Mouse (Mus musculus) kidney, adult 2 months (tissue): ENCODE measurements at regions not wholly inside any gene's neighbourhood (a gene's known extent, or its start where the extent isn't known, plus 50 kb on each side); places are given as distances from the start of the nearest gene placed in this dataset.

ENCODE experiments used
- DNase-seq: peaks from one replicate; pipeline ENCODE4 v3.0.0; 2021
- H3K27ac ChIP-seq: fragments of 200-500 bp; 2 replicates; pipeline ENCODE4 v1.5.1; 2012; ENCODE audit warnings: low read depth, low read length, control low read depth, inconsistent platforms; ENCODE audit not compliant: insufficient read depth
- H3K27me3 ChIP-seq: fragments of 200-500 bp; replicated peaks from 2 replicates; pipeline ENCODE4 v1.6.1; 2012; ENCODE audit warnings: mild to moderate bottlenecking, moderate library complexity, low read length, inconsistent platforms; ENCODE audit not compliant: control insufficient read depth, insufficient read depth
- H3K36me3 ChIP-seq: fragments of 200-500 bp; 2 replicates; pipeline ENCODE4 v1.6.1; 2012; ENCODE audit warnings: mild to moderate bottlenecking, moderate library complexity, low read length, inconsistent platforms; ENCODE audit not compliant: control insufficient read depth, insufficient read depth
- H3K4me1 ChIP-seq: fragments of 200-500 bp; 2 replicates; pipeline ENCODE4 v1.6.1; 2011; ENCODE audit warnings: low read length; ENCODE audit not compliant: control insufficient read depth, insufficient read depth
- H3K4me3 ChIP-seq: fragments of 200-500 bp; 2 replicates; pipeline ENCODE4 v1.5.1; 2011; ENCODE audit warnings: mild to moderate bottlenecking, low read depth, low read length, control low read depth; ENCODE audit not compliant: insufficient read depth
- CTCF ChIP-seq: fragments of 200-500 bp; conservative IDR thresholded peaks from 2 replicates; pipeline ENCODE4 v1.5.1; 2011; ENCODE audit warnings: low read depth, mild to moderate bottlenecking, control low read depth, low read length, moderate library complexity, mixed read lengths; ENCODE audit not compliant: insufficient read depth, insufficient read length
- POLR2A ChIP-seq: fragments of 200-500 bp; IDR thresholded peaks from one replicate; pipeline ENCODE4 v1.6.1; 2011; ENCODE audit warnings: low read depth, low read length, control low read depth
- WGBS: fragments of 180-500 bp; shearing (Covaris S2); methylation state at CpG from one replicate; pipeline ENCODE4 v1.1.7; 2018; 5-methylcytosine and 5-hydroxymethylcytosine counted together

DNA sequence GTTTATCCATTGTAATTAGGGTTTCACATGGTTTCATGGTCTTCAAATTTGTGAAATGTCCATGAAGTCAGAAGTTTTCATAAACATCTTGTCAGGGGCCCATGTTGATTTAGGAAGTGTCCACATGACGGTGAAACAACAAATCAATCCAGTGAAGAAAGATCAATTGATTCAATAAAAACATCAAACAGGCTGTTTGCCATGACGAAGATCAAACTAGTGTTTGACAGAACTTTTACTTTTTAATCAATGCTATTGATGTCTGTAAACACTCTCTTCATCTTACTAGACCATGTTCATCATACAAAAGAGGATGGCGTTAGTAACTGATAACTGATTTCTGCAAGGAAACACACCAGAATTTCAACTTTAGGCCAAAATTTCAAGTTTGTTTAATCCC is 236.0 kb downstream of the Fign start:
- Histone ChIP-seq H3K36me3 (no peaks in the 10 kb centered on the region), H3K27ac (no peak overlapping the region), H3K27me3 (no peaks in the 10 kb centered on the region), H3K4me1 (no peaks in the 10 kb centered on the region), H3K4me3 (no peak overlapping the region)
- no peak for DNase-seq
- TF ChIP-seq CTCF (no peak), POLR2A (no peak)
- WGBS: 93% methylated on average over 3 of the region's 3 CpGs

DNA sequence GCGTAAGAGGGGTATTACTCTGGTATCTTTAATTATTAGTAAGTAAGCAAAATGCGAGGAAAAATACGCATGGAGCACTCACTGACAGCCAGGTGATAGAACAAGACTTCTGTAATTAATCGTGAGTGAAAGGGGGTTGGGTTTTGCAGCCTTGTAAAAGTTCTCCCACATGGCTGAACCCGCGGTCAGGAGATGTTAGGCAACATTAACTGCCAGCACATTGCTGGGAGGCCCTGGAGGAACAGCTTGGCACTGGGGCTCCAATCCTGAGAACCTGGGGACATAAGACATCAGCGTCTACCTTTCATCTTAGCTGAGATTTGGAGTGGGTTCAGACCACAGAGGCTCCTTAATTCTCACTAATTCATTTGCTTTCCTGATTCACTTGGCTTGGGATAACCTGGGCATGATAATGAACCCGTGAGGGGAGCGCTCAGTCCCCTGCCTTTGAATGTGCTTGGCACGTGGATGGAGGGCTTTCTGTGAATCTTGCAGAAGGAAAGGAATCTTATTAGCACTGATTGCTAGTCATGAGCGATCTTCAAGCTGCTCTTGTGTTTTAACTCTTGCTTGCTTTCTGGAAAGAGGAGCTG is 241.3 kb downstream of the Fign start:
- DNase-seq: no peak
- 32% methylated on average over 11 of the region's 11 CpGs for WGBS
- Histone ChIP-seq H3K27me3 (no peaks in the 10 kb centered on the region), H3K4me3 (no peak overlapping the region), H3K36me3 (no peaks in the 10 kb centered on the region), H3K27ac (no peak overlapping the region), H3K4me1 (no peaks in the 10 kb centered on the region)
- TF ChIP-seq CTCF (no peak), POLR2A (no peak)

DNA sequence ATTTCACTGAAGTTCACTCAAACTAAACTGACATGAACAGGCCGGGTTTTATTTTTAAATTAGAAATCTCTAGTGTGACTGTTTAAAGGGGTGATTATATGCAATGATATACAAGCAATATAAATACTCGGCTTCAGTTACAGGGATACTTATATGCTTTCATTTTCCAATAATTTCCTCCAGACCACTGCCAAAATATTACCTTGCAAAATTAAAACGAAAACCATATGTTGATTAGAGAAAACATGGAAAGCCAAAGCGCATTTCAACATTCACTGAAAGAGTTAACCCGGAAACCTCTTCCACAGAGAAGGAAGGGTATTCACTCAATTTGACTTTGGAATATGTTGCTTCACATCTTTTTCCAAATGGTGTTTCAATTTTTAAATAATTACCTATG is 242.4 kb downstream of the Fign start:
- no peak for TF ChIP-seq POLR2A
- no peak for TF ChIP-seq CTCF
- 93% methylated on average over 5 of the region's 5 CpGs for WGBS
- Histone ChIP-seq H3K4me1 (no peaks in the 10 kb centered on the region), H3K27ac (no peak overlapping the region), H3K27me3 (no peaks in the 10 kb centered on the region), H3K4me3 (no peak overlapping the region), H3K36me3 (no peaks in the 10 kb centered on the region)
- no peak for DNase-seq

DNA sequence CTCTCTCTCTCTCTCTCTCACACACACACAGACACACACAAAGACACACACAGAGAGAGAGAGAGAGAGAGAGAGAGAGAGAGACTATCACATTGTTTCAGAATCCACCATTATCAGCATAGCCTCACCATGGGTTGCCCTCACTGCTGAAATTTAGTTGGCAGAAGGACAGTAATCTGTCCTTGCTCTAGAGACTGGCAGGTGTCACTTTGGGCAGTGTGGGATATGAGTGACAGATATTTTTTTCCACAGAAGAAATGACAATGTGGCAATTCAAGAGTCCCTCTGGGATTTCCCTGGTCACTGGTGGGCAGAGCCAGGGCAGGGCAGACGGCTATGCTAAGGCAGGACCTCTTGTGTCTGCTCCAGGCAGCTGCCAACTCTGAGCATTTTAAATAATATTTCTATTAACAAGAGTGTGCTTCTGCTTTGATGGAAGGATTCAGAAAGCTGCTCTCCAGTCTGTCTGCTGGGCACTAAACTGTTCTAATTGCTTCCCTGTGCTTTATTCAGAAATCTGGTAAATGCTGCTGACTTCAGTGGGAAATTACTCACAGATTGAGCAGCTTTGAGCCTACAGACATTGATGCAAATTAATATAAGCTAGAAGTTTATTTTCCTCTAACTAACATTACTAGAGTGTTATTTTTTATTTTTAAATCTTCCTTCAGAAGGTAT is 243.5 kb downstream of the Fign start:
- TF ChIP-seq POLR2A (no peak), CTCF (no peak)
- no peak overlapping the region for H3K27ac ChIP-seq
- 59% methylated on average over 1 of the region's 1 CpGs for WGBS
- no peak overlapping the region for H3K4me3 ChIP-seq
- no peak for DNase-seq
- no peaks in the 10 kb centered on the region for H3K27me3 ChIP-seq
- H3K4me1 ChIP-seq: no peaks in the 10 kb centered on the region
- no peaks in the 10 kb centered on the region for H3K36me3 ChIP-seq

DNA sequence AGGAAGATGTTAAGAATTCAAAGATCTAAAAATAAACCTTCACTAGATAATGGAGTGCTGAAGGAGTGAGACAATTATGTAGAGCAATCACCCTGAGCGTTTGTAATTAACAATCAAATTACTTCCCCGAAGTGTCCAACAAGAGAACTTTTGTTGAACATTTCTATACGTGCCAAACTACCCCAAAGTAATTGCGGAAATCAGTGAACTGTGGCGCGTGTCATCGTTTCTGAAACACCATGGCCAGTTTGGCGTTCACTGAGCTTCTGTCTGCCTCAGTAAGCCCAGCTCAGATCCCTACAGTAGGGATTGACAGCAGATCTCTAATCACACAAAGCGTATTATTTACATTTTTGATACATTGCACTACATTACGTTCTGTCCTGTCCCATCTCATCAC is 244.6 kb downstream of the Fign start:
- TF ChIP-seq CTCF (no peak), POLR2A (no peak)
- WGBS: 61% methylated on average over 10 of the region's 10 CpGs
- DNase-seq: no peak
- Histone ChIP-seq H3K36me3 (no peaks in the 10 kb centered on the region), H3K4me3 (no peak overlapping the region), H3K4me1 (no peaks in the 10 kb centered on the region), H3K27ac (no peak overlapping the region), H3K27me3 (no peaks in the 10 kb centered on the region)

DNA sequence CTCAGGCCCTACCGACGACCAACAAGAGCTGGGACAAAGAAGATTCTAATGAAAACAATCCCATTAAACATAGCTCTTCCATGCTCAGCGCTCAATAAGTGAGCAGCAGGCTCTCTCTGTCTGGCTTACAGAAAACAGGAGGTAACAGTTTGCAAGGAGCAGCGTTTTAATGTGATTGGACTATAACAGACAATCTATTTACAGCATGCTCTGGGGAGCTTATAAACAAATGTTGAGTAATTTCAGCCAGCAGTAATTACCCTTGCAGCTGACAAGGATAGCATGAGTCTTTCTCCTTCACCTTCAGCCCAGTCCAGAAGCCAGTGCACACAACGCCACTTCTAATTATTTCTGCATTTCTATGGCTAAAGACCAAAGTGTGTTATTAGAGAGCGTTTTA is 245.6 kb downstream of the Fign start:
- Histone ChIP-seq H3K27ac (no peak overlapping the region), H3K36me3 (no peaks in the 10 kb centered on the region), H3K27me3 (no peaks in the 10 kb centered on the region), H3K4me3 (no peak overlapping the region), H3K4me1 (no peaks in the 10 kb centered on the region)
- 58% methylated on average over 6 of the region's 6 CpGs for WGBS
- no peak for DNase-seq
- TF ChIP-seq POLR2A: no peak
- TF ChIP-seq CTCF: no peak

DNA sequence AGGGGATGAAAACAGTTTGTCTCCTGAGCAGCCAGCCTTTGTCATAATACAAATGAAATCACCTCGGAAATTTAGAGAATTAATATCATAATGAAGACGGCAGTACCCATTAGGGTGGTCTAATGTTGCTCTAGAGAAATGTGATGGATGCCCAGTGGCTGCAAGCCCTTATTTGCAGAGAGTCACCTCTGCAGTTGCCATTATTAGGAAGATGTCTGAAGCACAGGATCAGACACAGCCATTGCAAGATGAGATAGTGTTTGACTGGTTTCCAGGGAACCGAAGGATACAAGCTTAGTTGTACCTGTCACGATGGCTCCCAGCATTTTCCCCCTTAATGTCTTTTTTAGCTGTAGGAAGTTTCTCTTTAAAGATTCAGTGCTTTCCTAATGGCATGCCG is 247.8 kb downstream of the Fign start:
- H3K4me3 ChIP-seq: no peak overlapping the region
- WGBS: 89% methylated on average over 5 of the region's 5 CpGs
- no peak for DNase-seq
- no peak overlapping the region for H3K27ac ChIP-seq
- no peaks in the 10 kb centered on the region for H3K27me3 ChIP-seq
- H3K36me3 ChIP-seq: no peaks in the 10 kb centered on the region
- H3K4me1 ChIP-seq: no peaks in the 10 kb centered on the region
- TF ChIP-seq CTCF (no peak), POLR2A (no peak)
